Mouse (Mus musculus) CH12.LX (cell line): Measurements from ENCODE around the gene Aspm.

Experiments
- CHD1 ChIP-seq: IDR thresholded peaks from 2 replicates; pipeline ENCODE4 v1.6.1; 2012; ENCODE audit warnings: low read depth, low read length, improper control_type of control experiment, inconsistent platforms
- CTCF ChIP-seq, 2 experiments: IDR thresholded peaks in 1 of 2; conservative IDR thresholded peaks in 1 of 2; 2 replicates each; pipeline ENCODE4 v1.5.1; 2011 to 2012; ENCODE audit warnings: low read depth in 2 of 2, low read length in 2 of 2, improper control_type of control experiment in 1 of 2, inconsistent platforms in 1 of 2, mild to moderate bottlenecking in 1 of 2, moderate library complexity in 1 of 2
- GABPA ChIP-seq: IDR thresholded peaks from 2 replicates; pipeline ENCODE4 v1.6.1; 2012; ENCODE audit warnings: low read depth, low read length, improper control_type of control experiment, inconsistent platforms; ENCODE audit not compliant: insufficient replicate concordance
- KAT2A ChIP-seq: IDR thresholded peaks from 2 replicates; pipeline ENCODE4 v1.6.1; 2012; ENCODE audit warnings: low read length, improper control_type of control experiment, inconsistent platforms; ENCODE audit not compliant: insufficient replicate concordance
- MYC ChIP-seq: IDR thresholded peaks from 2 replicates; pipeline ENCODE4 v1.6.1; 2011; ENCODE audit warnings: low read depth, mild to moderate bottlenecking, improper control_type of control experiment, low read length
- NELFE ChIP-seq: IDR thresholded peaks from 2 replicates; pipeline ENCODE4 v1.6.1; 2011; ENCODE audit warnings: low read depth, low read length, improper control_type of control experiment
- POLR2A ChIP-seq: IDR thresholded peaks from 2 replicates; pipeline ENCODE4 v1.6.1; 2011; ENCODE audit warnings: low read depth, mild to moderate bottlenecking, improper control_type of control experiment, low read length
- POLR2AphosphoS2 ChIP-seq: IDR thresholded peaks from 2 replicates; pipeline ENCODE4 v1.6.1; 2011; ENCODE audit warnings: low read depth, low read length, improper control_type of control experiment
- SIN3A ChIP-seq: IDR thresholded peaks from 2 replicates; pipeline ENCODE4 v1.6.1; 2012; ENCODE audit warnings: low read length, improper control_type of control experiment, inconsistent platforms
- TBP ChIP-seq: conservative IDR thresholded peaks from 2 replicates; pipeline ENCODE4 v1.6.1; 2011; ENCODE audit warnings: low read depth, low read length, improper control_type of control experiment
- ZKSCAN1 ChIP-seq: IDR thresholded peaks from 2 replicates; pipeline ENCODE4 v1.6.1; 2012; ENCODE audit warnings: low read depth, inconsistent platforms, low read length, improper control_type of control experiment, borderline replicate concordance

DNA sequence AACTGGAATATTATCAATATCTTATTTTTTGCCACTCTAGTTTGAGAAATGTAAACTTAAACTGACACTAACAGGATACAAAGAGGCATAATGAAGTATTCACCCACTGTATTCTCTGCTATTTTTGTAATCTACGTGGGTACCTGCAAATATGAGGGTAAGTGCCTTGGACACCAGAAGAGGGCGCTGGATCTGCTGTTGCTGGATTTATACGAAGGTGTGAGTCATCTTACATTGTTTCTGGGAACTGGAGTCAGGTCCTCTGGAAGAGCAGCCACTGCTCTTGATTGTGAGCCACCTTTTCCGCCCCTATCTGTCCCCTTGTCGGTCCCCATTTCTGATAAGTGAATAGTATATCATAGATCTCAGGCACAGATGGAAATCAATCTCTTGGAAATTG is 46.9 kb upstream of the Aspm start:
- TF ChIP-seq CTCF (conservative IDR thresholded peaks at IDR 0.05 in 1 of 2, IDR thresholded peaks at IDR 0.05 in 1 of 2; ENCODE audit: low read depth in 2 of 2, low read length in 2 of 2) (peak in 1 of 2 experiments; percentile 32; a peak in 2 of 4 replicates), ZKSCAN1 (no peak), POLR2A (no peak), SIN3A (no peak), TBP (no peak), KAT2A (no peak), MYC (no peak), CHD1 (no peak), GABPA (no peak), NELFE (no peak), POLR2AphosphoS2 (no peak)
